Mouse (Mus musculus): ENCODE measurements around the gene Btbd11. TPM values are rescaled to one million over a fixed set of nuclear protein-coding genes. Genes with fewer than 3 reads are reported as not detected.

The Btbd11 gene
- polyA plus RNA-seq, 1 experiment from 2014 or later = 9.7 TPM

DNA sequence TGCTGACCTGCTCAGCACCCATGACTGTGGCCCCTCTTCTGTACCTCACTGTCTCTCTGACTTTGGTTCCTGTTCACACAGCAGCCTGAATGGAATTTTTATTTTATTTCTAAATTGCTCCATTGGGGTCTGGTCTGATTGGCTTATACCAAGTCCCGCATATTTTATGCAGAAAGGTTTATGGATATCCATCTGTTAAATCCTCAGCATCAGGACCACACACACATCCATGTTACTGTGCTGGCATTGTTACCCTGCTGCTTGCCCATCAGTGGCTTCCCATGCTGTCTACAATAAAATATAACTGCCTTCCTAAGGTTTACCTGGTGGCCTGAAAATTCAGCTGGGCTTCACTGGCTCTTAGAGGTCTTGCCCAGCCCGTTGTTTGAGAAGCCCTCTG, 106.0 kb downstream of the Btbd11 start:
- WGBS = 72% methylated on average over 2 of the region's 2 CpGs
- Histone ChIP-seq H3K9me3 (no peaks in the 10 kb centered on the region), H3K4me1 (peaks cover 40% of the 10 kb centered on the region), H3K36me3 (no peaks in the 10 kb centered on the region; the same call in 1 of the 2 replicates), H3K4me2 (replicated peaks) (no peak overlapping the region), H3K4me3 (no peak overlapping the region), H3K9ac (no peak overlapping the region), H3K27me3 (no peaks in the 10 kb centered on the region), H3K27ac (no peak overlapping the region; the same call in 1 of the 2 replicates)
- no peak for ATAC-seq (ENCODE audit: low FRiP score, low read depth)

DNA sequence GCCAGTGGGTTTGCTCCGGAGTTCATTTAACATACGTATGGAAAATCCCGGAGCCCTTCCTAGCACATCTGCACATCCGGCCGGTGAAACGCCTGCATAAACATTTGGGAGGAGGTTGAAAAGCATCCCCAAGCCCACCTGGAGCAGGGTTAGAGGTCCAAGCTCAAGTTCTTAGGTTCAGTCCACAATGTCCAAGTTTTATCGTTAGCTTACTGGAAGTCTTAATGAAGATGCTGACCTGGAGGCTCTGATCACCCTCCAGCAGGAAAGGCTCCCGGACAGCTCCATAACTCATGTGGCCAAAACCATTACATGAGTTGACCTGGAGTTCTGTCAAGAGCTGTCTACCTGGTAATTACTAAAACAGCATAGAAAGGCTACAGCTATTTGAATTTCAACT, 109.7 kb downstream of the Btbd11 start:
- H3K4me1 ChIP-seq = peaks cover 54% of the 10 kb centered on the region
- 0 out of 2 replicates have a peak, but pooled peaks have one; percentile 28 for ATAC-seq (ENCODE audit: low FRiP score, low read depth)
- WGBS = 44% methylated on average over 8 of the region's 8 CpGs
- H3K9ac ChIP-seq = no peak overlapping the region
- no peak overlapping the region for H3K4me2 ChIP-seq (replicated peaks)
- H3K27ac ChIP-seq = no peak overlapping the region; the same call in 1 of the 2 replicates
- H3K9me3 ChIP-seq = no peaks in the 10 kb centered on the region
- no peaks in the 10 kb centered on the region for H3K27me3 ChIP-seq
- no peaks in the 10 kb centered on the region for H3K36me3 ChIP-seq
- H3K4me3 ChIP-seq = no peak overlapping the region

DNA sequence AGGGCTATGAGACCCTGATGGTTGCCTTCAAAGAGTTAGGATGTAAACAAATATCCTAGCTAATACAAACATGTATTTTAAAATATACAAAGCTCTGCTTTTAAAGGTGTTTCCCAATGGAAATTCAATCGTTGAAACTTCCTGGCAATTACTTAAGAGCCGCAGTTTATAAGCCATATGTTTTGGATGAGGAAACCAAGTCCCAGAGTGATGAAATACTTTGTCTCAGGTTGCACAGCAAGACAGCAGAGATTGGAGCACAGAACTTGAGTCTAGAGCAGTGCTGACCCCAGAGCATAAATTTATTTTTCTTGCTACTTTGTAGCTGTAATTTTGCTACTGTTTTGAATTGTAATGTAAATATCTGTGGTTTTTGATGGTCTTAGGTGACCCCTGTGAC, 110.4 kb downstream of the Btbd11 start:
- Histone ChIP-seq H3K36me3 (no peaks in the 10 kb centered on the region), H3K9ac (no peak overlapping the region), H3K9me3 (no peaks in the 10 kb centered on the region), H3K4me3 (no peak overlapping the region), H3K4me2 (replicated peaks) (no peak overlapping the region), H3K27ac (no peak overlapping the region), H3K4me1 (peaks cover 60% of the 10 kb centered on the region), H3K27me3 (no peaks in the 10 kb centered on the region)
- WGBS = 10% methylated on average over 2 of the region's 2 CpGs
- no peak for ATAC-seq (ENCODE audit: low FRiP score, low read depth)

DNA sequence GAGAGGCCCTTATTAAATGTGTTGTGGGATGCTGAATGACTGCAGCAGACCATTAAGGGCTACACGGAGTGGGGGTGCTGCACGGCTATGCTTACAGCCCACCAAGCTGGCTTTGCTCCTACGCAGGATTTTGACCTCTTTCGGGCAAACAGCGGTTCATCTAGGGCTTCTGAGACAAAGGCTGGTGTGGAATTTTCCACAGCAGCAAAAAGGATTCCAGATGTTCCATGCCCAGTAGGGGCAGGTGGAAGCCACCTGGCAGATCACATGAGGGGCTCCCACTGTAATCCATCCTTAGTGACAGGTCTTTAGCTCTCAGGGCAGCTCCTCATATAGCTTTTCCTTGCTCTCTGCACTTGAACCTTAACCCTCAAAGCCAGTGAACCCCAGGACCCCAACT, 111.3 kb downstream of the Btbd11 start:
- peak overlapping the region; percentile 22; the same call in 1 of the 2 replicates for H3K27ac ChIP-seq
- H3K27me3 ChIP-seq = no peaks in the 10 kb centered on the region
- no peaks in the 10 kb centered on the region for H3K36me3 ChIP-seq
- no peak overlapping the region for H3K4me3 ChIP-seq
- WGBS = 45% methylated on average over 5 of the region's 5 CpGs
- H3K9ac ChIP-seq = no peak overlapping the region
- H3K9me3 ChIP-seq = no peaks in the 10 kb centered on the region
- ATAC-seq (ENCODE audit: low FRiP score, low read depth) = no peak
- peaks cover 61% of the 10 kb centered on the region for H3K4me1 ChIP-seq
- no peak overlapping the region for H3K4me2 ChIP-seq (replicated peaks)

DNA sequence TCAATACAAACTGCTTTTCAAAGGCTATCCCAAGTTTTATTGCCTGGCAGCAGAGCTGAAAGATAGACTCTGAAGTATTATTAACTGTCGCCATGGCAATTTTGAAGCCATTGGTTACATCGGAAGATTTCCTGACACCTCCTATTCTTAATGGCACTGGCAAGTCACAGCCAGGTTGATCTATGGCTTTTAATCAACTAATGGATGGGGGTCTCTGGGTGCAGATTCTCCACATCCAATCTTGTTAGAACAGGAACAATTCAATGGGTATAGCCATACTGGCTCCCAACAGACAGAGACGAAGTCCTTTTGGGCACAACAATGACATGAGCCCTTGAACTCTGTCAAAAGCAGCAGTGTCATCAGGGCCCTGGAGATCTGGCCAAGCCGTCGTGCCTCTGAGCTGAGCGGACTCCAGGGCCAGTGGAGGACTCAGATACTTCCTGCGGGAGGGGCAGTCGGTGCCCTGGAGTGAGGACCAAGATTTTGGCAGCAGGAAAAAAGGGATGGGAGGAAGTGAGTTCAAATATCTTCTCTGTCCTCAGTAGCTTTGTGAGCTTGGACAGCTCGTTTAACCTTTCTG, 114.0 kb downstream of the Btbd11 start:
- H3K4me1 ChIP-seq = peaks cover 73% of the 10 kb centered on the region

DNA sequence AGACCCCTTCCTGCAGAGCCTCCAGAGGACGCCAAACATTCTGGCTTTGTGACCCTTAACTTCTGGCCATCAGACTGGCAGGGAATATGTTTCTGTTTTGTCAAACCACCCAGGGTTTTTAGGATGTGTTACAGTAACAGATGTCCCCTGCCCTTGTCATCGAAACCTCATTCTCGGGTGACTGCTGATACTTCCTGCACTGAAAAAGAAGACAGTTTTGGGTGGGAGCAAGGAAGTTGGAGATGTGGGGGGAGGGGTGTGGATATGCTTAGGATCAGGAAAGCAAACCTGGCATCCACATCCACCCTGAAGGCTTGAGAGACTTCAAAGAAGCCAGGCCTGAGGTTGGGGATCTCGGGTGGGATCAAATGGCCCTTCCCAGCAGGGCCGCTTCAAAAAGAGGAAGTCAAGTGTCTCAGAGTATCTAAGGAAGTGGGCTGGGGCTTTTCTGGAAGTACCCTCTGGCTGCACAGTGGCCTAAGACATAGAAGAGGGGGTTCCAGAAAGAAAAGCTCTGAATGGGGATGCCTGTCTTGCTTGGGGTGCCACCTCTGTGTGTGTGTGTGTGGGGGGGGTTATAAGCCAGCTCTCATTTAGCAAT, 115.5 kb downstream of the Btbd11 start:
- H3K9me3 ChIP-seq = no peaks in the 10 kb centered on the region
- H3K4me1 ChIP-seq = peaks cover 59% of the 10 kb centered on the region
- 42% methylated on average over 5 of the region's 5 CpGs for WGBS
- H3K36me3 ChIP-seq = no peaks in the 10 kb centered on the region
- H3K4me3 ChIP-seq = no peak overlapping the region
- no peak overlapping the region for H3K4me2 ChIP-seq (replicated peaks)
- no peak for ATAC-seq (ENCODE audit: low FRiP score, low read depth)
- no peaks in the 10 kb centered on the region for H3K27me3 ChIP-seq
- H3K27ac ChIP-seq = no peak overlapping the region
- no peak overlapping the region for H3K9ac ChIP-seq

More for the DNA sequence above, 114.0 kb downstream of the Btbd11 start:
- Histone ChIP-seq H3K4me3 (no peak overlapping the region), H3K36me3 (no peaks in the 10 kb centered on the region), H3K9ac (no peak overlapping the region), H3K27me3 (no peaks in the 10 kb centered on the region), H3K27ac (no peak overlapping the region), H3K9me3 (no peaks in the 10 kb centered on the region), H3K4me2 (replicated peaks) (no peak overlapping the region)
- WGBS = 70% methylated on average over 9 of the region's 9 CpGs
- ATAC-seq (ENCODE audit: low FRiP score, low read depth) = no peak

DNA sequence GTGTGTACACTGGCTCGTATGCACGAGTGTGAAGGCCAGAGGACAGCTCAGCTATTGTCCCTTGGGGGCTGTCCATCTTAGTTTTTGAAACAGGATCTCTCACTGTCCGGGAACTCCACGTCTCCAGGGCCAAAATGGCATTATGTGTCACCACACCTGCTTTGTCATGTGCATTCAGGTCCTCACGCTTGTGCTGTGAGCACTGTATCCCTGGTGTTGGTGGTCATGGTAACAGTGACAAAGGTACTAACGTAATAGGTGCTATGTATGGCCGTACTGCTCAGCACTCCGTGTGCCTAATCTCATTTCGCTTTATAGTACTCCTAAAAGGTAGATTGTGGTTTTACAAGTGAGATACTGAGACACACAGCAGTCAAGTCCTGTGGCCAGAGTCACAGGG, 116.0 kb downstream of the Btbd11 start:
- H3K9ac ChIP-seq = no peak overlapping the region
- no peaks in the 10 kb centered on the region for H3K36me3 ChIP-seq
- ATAC-seq (ENCODE audit: low FRiP score, low read depth) = no peak
- no peak overlapping the region for H3K27ac ChIP-seq
- 66% methylated on average over 9 of the region's 9 CpGs for WGBS
- no peaks in the 10 kb centered on the region for H3K27me3 ChIP-seq
- H3K4me3 ChIP-seq = no peak overlapping the region
- peaks cover 53% of the 10 kb centered on the region for H3K4me1 ChIP-seq
- H3K9me3 ChIP-seq = no peaks in the 10 kb centered on the region
- H3K4me2 ChIP-seq (replicated peaks) = no peak overlapping the region

DNA sequence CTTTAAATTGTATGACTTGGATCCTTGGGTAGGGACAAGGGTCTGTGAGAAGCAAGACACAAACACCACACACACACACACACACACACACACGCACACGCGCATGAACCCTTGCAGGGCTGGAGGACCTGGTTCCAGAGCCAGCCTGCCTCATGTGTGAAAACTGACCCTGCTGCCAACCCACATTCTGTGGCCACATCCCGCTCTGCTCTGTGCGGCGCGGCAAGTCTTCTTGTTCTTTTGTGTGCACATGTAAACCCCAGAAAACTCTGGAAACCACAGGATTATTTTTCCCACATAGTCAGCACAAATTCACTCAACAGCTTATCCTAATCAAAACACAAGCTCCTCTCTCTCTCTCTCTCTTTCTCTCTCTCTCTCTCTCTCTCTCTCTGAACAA, 116.8 kb downstream of the Btbd11 start:
- peak; percentile 59 for ATAC-seq (ENCODE audit: low FRiP score, low read depth)

DNA sequence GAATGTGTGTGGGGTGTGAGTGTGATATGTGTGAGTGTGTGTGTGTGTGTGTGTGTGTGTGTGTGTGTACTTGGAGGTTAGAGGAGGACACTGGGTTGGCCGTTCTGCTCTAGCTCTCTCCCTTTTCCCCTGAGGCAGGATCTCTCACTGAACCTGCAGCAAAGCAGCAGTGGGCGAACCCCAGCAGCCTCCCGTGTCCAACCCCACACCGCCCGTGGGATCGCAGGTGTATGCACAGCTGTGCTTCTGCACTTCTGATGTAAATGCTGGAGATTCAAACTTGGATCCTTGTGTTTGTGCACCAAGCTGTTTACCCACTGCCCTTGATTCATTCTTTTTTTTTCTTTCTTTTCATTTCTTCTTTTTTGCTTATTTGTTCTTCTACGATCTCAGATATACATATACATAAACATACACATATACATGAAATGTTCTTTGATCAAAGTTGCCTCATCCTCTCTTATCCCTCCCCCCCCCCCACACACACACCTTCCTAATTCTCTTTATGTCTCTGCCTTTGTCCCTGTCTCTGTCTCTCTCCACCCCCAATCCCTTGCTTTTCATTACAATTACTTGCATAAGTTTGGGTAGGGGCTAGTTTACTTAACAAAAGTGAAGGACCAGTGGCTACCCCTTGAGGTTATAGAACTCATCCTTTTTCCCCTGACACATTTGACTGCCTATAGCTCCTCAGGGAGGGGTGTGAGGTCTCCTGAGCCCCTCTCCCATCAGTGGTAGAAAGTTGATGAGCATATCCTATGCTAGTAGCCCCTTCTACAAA, 120.8 kb downstream of the Btbd11 start:
- Histone ChIP-seq H3K4me3 (no peak overlapping the region), H3K27ac (no peak overlapping the region), H3K4me2 (replicated peaks) (no peak overlapping the region), H3K36me3 (no peaks in the 10 kb centered on the region), H3K9ac (no peak overlapping the region), H3K27me3 (no peaks in the 10 kb centered on the region), H3K4me1 (peaks cover 31% of the 10 kb centered on the region), H3K9me3 (no peaks in the 10 kb centered on the region)
- ATAC-seq (ENCODE audit: low FRiP score, low read depth) = no peak
- WGBS = 71% methylated on average over 7 of the region's 7 CpGs

More for the DNA sequence above, 116.8 kb downstream of the Btbd11 start:
- Histone ChIP-seq H3K27me3 (no peaks in the 10 kb centered on the region), H3K36me3 (no peaks in the 10 kb centered on the region), H3K4me2 (replicated peaks) (no peak overlapping the region), H3K27ac (peak overlapping the region; percentile 49; the same call in 1 of the 2 replicates), H3K9ac (no peak overlapping the region), H3K4me3 (no peak overlapping the region), H3K4me1 (peaks cover 45% of the 10 kb centered on the region), H3K9me3 (no peaks in the 10 kb centered on the region)
- 73% methylated on average over 7 of the region's 7 CpGs for WGBS

DNA sequence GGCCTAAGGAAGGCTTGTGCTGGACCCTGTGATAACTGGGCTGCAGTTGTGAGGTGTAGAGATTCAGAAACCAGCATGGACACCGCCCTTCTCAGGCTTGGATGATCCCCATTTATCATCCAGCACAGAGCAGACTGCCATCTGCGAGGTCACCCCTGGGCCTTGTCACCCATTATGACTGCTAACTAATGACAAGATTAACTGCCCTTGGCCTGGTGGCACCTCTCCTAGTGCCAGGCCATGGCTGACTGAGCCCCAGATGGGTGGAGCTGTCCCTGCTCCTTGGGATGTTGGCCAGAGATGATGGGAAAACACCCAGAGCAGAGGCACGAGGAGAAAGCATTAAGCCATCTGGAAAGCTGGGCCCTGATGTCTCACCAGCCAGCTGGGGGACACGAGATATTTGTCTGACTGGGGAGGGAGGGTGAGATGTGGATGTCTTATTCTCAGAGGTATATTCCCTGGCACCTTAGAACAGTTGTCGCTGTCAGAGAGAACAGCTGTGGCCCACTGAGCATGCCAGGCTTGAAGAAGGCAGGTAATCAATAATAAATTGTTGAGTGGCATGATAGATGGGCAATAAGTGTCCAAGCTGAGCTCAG, 121.7 kb downstream of the Btbd11 start:
- ATAC-seq (ENCODE audit: low FRiP score, low read depth) = no peak
- Histone ChIP-seq H3K9ac (no peak overlapping the region), H3K9me3 (no peaks in the 10 kb centered on the region), H3K27me3 (no peaks in the 10 kb centered on the region), H3K4me2 (replicated peaks) (no peak overlapping the region), H3K36me3 (no peaks in the 10 kb centered on the region), H3K4me3 (no peak overlapping the region), H3K27ac (no peak overlapping the region), H3K4me1 (peaks cover 22% of the 10 kb centered on the region)
- WGBS = 73% methylated on average over 5 of the region's 5 CpGs

DNA sequence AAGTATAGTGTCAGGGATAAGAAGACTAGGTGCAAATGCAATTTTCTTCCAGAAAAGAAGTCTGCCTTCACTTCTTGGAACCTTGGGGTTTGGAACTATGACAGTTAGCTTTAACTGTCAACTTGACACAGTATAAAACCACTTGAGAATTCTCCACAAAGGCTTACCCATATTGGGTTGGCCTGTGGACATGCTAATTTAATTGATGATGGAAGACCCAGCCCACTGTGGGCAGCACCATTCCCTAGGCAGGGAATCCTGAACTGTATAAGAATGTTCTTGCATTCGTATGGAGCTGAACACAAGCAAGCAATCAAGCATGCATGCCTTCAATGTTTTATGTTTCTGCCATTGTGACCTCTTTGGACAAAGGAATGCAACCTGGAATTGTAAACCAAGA, 122.4 kb downstream of the Btbd11 start:
- no peak for ATAC-seq (ENCODE audit: low FRiP score, low read depth)

DNA sequence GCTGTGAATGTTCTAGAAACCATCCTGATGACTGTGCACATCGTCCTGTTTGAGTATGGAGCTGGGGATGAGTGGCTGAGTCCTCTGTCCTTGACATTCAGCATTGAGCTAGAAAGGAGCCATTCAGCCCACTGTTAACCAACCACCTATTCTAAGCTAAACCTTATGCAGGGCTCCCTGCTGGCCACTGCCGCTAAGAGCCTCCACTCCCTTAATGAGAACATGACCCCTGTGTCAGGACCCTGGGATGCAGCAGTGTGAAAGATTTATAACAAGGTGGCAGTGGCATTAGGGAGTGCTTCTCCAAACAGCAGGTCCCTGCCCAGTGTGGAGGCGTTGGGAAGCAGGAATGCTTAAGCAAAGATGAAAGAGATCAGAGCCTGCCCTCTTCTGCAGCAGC, 123.7 kb downstream of the Btbd11 start:
- no peak for ATAC-seq (ENCODE audit: low FRiP score, low read depth)
- no peaks in the 10 kb centered on the region for H3K36me3 ChIP-seq
- H3K4me3 ChIP-seq = no peak overlapping the region
- no peak overlapping the region for H3K4me2 ChIP-seq (replicated peaks)
- 9% methylated on average over 3 of the region's 3 CpGs for WGBS
- no peak overlapping the region for H3K9ac ChIP-seq
- H3K27me3 ChIP-seq = no peaks in the 10 kb centered on the region; the same call in 1 of the 2 replicates
- H3K27ac ChIP-seq = no peak overlapping the region
- peaks cover 2% of the 10 kb centered on the region; the same call in 1 of the 2 replicates for H3K4me1 ChIP-seq
- no peaks in the 10 kb centered on the region for H3K9me3 ChIP-seq

More for the DNA sequence above, 122.4 kb downstream of the Btbd11 start:
- H3K27ac ChIP-seq = no peak overlapping the region
- H3K9me3 ChIP-seq = no peaks in the 10 kb centered on the region
- 74% methylated on average over 1 of the region's 1 CpGs for WGBS
- H3K4me3 ChIP-seq = no peak overlapping the region
- no peaks in the 10 kb centered on the region for H3K27me3 ChIP-seq
- peaks cover 15% of the 10 kb centered on the region for H3K4me1 ChIP-seq
- H3K9ac ChIP-seq = no peak overlapping the region
- no peaks in the 10 kb centered on the region for H3K36me3 ChIP-seq
- no peak overlapping the region for H3K4me2 ChIP-seq (replicated peaks)

Measured in limb, embryonic 13.5 days (tissue).